Mouse (Mus musculus) left cerebral cortex, postnatal 4 days (tissue): ENCODE results near the gene Paxx. TPM values are rescaled to one million over a fixed set of nuclear protein-coding genes. Genes with fewer than 3 reads are reported as not detected.

ENCODE experiments used
- DNase-seq: peaks from one replicate; pipeline ENCODE4 v3.0.0-alpha.2; 2022
- intact Hi-C: fragments of 180-260 bp; cut with DNase I; formaldehyde crosslinking; loops from one replicate; pipeline ENCODE4 v1.15.1; 2025
- total RNA-seq, 2 experiments: library from RNA; stranded (reverse); gene quantifications; 2 replicates each; pipeline ENCODE4 v1.2.3; 2021

Paxx gene
- total RNA-seq, 2 experiments from 2014 or later, result 83.1 to 92.4 TPM

DNA sequence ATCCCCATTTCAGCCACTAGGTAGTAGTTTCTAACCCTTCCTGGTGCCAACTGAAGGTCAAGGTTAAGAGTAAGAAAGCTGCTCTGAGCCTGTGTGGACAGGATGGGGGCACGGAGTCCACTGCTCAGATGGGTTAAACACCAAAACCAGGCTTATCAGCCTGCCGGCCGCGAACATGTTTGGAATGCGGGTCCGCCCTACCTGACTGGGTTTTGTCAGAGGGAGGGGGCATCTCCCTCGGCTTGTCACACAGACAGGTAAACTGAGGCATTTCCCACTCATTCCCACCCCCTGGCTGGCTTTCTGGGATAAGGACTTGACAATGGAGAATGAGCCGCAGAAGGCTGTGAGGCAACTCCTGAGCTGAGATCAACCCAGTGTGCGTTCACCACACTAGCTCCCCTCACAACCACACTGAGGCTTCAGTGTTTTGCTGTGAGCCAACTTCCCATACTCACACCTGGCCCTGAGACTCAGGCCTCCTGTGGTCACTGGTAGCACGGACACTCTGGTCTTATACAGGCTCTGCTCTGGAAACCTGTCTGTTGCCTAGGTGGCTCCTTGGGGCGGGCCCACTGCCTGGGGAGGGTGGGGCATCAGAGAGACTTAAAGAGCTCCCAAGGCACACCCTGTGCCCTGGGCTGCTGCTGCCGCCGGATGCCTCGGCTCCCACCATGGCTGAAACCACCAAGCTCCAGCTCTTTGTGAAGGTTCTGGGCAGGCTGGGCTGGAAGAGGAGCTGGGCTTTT is 4.5 kb downstream of the Paxx start, which contains the start of gene Clic3:
Clic3 (plus strand) TSS at position 634 of the 749 bp plus-strand sequence.
- intact Hi-C loops, result no loop called here
- DNase-seq, result no peak

DNA sequence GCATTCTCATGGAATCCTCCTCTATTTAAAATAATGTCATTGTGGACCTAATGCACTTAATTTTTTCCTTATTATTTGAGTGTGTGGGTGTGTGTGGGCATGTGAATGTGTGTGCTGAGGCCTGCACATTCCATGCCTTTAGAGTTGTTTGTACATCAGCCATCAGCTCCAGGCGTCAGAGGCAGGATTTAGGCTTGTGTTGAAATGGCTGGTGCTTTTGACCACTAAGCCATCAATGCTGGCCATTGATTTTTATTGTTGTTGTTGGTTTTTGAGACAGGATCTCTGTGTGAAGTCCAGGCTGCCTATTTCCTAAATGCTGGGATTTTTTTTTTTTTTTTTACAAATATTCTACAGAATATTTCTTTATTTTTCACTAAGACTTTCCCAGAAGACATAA is 7.9 kb downstream of the Paxx start:
- no peak for DNase-seq
- intact Hi-C loops, result no loop called here

DNA sequence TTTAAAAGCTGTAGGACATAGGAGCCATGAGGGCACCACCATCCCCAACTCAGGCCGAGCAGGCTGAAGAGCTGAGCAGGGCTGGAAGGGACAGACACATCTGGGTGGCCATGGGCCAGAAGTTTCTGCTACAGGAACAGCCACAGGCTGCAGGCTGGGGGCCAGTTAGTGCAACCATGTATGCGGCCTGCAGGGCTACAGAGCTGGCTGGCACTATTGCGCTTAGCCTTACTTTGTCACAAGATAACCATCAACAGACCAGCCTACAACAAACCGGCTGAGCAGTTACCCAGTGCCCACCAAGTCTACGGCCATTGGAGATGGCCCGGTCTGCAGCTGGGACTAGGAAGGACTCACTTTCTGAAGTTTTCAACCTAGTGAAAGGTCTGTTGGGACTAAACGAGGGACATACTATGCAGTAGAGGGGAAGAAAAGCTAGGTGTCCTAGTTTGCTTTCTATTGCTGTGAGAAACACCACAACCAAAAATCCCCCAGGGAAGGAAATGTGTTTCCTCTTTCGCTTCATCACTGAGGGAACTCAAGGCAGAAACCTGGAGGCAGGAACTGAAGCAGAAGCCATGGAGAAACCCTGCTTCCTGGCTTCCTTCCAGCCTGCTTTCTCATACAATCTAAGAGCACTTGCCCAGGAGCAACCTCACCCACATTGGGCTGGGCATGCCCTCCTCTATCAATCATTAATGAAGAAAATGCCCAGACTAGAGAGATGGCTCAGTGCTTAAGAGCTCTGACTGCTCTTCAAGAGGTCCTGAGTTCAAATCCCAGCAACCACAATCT is 9.8 kb downstream of the Paxx start:
- no peak for DNase-seq
- intact Hi-C loops, result no loop called here

DNA sequence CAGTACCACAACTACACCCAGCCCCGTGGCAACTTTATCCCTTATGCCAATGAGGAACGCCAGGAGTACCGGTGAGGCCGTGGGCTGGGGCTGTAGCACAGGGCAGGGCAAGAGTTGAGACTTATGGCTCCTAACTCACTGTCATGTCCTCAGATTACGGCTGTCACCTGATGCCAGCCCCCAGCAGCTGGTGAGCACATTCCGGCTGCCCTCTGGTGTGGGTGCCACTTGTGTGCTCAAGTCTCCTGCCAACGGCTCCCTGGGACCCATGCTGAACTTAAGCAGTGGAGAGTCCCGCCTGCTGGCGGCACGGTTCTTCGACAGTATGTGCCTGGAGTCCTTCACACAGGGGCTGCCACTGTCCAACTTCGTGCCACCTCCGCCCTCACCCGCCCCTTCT is 18.2 kb downstream of the Paxx start:
- intact Hi-C loops, result no loop called here

DNA sequence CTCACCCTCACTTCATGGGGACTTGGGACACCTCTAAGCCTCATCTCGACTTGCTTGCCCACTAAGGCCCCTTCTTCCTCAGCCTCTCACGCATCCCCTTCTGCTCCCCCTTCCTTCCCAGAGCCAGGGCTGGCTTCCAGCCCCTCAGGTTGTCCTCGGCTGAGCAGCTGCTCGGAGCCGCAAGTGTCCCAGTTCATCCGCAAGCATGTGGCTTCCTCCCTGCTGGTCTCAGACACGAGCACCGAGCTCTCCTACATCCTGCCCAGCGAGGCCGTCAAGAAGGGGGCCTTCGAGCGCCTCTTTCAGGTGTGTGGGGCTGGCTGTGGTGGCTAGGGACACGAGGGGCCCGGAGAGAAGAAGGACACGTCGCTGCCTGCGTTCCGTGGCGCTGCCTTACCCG is 19.8 kb downstream of the Paxx start:
- intact Hi-C loops, result no loop called here
- no peak for DNase-seq

More for the DNA sequence above, 18.2 kb downstream of the Paxx start:
- DNase-seq, result no peak

DNA sequence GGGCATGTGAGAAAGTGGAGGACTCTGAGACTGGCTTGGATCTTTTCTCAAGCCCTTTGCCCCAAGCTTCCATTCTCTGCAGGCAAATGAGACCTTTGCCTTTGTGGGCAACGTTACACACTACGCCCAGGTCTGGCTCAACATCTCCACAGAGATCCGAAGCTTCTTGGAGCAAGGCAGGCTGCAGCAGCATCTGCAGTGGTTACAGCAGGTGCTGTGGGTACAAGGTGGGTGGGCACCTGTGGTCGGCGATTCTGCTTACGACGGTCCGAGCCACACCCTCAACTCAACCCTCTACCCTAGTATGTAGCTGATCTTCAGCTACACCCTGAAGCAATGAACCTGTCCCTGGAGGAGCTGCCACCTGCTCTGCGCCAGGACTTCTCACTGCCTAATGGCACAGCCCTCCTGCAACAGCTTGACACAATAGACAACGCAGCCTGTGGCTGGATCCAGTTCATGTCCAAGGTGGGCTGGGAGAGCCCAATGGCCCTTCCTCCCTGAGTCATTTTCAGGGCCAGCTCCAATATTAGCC is 24.5 kb downstream of the Paxx start:
- intact Hi-C loops, result no loop called here
- DNase-seq, result no peak

DNA sequence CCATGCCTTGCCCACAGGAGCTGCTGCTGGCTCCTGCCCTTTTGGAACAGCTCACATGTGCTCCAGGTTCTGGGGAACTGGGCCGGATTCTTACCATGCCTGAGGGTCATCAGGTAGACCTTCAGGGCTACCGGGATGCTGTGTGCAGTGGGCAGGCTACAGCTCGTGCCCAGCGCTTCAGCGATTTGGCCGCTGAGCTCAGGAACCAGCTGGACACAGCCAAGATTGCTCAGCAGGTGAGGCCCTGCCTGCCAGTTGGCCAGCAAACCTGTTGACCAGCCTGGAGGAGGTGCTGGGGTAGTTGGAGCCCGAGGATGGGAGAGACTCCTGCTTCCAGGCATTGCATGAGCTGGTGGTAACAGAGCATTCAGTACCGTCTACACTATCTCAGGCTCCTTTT is 26.6 kb downstream of the Paxx start:
- DNase-seq, result no peak

DNA sequence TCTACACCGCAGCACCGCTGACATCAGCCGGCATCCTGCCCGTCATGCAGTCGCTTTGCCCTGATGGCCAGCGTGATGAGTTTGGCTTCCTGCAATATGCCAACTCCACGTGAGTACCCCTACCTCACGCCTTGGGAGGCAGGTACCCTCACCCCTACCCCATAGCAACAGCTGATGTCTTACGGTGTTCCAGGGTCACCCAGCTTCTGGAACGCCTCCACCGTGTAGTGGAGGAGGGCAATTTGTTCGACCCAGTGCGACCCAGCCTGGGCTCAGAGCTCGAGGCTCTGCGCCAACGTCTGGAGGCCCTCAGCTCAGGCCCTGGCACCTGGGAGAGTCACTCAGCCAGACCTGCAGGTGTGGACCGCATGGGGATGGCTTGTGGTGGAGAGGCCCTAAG is 27.8 kb downstream of the Paxx start:
- intact Hi-C loops, result no loop called here
- no peak for DNase-seq

More for the DNA sequence above, 26.6 kb downstream of the Paxx start:
- intact Hi-C loops, result no loop called here

DNA sequence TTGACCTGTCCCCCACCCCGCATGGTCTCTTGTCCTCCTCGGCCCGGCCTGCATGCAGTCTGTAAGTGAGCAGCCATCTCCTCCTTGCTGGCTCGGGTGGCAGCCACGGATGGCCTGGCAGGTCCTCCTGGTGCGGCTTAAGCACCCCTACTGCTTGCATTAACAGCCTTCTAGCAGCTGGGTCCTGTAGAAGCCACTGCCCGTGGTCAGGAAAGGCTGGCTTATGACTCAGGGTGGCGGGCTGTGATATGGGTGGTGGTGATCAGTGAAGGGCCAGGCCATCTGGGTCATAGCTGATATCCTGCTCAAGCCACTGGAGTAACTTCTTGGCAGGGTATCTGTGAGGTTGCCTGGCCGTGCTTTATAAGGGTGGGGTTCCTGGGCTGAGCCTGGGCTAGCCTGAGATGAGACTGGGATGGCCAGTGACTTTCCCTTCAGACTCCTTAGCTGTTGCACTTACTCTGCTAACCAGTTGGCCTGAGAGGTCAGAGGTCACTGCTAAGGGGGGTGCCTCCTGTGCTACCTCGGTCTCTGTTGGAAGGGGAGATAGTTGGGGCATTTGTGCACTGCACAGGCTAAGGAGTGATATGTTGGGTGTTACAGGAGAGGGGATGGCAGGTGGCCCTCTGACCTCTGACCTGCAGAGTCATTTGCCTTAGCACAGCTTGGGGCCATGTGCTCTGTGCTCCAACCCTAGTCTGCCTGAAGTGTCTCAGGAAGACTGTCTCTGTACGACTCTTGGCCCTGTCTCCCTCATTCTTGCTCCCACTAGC is 28.4 kb downstream of the Paxx start:
- no peak for DNase-seq
- intact Hi-C loops, result no loop called here

DNA sequence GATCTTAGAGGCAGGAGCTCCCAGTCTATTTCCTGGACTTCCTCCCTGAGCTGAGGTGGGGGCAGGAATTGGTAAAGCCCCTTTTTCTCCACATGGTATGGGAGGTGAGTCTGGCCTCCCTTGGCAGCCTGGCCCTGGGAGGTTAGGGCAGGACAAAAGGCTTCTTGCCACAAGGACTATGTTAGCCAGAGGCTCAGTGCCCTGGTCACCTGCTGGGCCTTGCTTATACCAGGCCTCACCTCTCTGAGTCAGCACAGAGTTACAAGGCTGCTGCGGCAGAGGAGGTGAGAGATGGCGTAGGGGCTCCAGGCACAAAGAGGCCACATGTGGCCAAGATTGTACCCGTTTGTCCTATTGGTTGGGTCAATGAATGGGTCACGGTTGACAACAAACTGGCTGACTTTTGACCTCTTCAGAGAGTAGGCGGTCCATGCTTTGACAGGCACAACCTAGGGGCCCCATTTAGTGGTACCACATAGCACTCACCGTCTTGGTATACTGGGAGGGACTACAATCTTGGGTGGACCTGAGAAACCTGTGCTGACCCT is 29.5 kb downstream of the Paxx start:
- DNase-seq, result no peak
- intact Hi-C loops, result no loop called here

DNA sequence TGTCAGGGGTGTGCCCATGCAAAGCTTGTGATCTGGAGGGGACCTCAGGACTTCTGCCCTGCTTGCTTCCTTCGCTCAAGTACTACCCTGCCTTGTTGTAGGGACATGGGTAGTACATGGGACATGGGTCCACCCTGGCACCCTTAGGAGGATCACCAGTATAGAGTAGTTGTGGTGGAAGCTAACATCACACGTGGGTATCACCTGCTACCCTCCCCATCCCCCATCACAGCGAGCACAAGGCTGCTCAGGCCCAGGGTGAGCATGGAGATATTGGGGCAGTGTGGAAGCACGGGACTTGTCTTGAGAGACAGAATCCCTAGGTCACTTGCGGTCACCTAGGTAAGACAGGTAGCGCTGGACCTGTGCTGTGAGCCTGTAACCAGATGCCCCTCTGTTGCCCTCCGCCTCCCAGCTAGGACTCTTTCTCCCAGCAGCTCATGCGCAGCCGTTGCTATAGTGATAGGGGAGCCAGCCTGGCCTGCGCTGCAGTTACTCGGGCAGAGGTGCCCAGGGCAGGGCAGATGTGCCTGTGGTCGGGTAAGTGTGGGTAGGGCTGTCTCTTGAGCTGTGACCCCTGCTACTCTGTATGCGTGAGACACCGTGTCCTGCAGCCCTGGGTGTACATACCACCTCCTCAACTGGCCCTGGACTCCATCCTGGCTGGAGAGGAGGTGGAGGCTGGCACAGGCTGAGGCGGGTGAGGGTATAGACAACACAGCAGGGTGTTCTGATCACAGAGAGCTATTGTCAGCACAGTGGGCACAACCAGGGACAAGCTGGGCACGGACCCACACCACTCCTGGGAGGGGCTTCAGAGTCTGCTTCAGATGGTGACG is 30.3 kb downstream of the Paxx start:
- intact Hi-C loops, result no loop called here
- DNase-seq, result no peak

DNA sequence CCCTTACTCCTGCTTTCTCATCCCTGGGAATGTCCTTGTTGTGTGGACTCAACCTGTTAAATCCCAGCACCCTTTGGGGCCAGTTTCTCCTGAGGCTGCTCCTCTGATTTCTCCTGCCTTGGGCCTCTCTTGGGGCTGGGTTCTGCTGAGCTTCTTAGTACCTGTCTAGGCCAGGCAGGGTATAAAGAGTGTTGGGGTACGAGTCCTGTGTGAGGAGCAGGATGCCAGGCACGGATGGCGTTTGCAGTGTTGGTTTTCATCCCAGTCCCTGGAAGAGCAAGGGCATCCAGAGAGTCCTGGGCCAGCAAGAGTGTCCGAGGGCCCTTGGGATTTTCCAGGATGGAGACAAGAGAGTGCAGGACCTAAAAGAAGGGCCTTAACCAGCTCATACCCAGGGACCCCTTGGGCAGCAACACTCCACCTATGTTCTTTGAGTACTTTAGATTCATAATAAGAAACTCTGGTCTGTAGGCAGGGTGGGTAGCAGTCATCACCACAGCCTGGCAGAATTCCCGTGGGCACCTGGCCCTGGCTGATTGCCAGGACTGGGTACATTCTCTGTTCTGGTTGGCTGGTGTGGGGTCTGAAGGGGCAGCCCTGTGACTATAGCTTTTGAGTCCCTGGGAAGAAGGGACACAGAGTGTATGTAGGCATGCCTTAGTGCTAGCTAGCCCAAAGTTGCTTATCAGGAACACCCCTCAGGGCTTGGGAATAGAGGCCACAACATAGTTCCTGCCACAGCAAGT is 31.3 kb downstream of the Paxx start:
- intact Hi-C loops, result no loop called here
- peak; percentile 45 for DNase-seq

DNA sequence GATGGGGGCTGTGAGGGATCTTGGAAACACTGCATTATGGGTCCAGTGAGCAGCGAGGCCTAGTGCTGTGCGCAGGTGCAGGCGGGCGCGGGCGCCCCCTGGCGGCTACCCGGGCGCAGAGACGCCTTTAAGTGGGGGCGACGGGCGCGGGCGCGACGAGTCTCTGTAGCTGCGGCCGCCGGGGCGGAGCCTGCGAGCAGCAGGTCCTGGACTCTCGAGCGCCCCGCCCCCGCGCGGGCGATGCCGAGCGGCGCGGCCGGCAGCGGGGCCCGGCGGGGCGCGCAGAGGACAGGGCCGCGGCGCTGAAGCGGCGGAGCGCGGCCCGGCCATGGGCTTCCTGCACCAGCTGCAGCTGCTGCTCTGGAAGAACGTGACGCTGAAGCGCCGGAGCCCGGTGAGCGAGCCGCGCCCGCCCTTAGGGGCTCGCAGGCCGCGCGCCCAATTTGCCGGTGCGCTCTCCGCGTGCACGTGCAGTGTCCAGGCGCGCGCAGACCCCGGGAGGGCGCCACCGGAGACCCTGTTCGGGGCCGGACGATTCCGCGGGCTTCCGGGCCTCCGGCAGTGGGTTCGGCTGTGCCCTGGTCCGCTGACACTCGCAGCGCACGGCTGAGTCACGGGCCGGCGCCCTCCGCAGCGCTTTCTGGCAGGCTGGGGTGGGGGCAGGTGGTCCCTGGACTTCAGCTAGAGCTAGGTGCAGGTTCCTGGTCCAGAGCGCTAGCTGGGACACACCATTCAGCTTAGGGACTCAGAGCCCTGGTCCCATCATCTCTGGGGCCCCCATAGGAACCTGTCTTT is 32.3 kb downstream of the Paxx start, which contains the start of gene Abca2:
Abca2 (plus strand) TSS at position 262 of the 795 bp plus-strand sequence.
- intact Hi-C loops, result no loop called here
- DNase-seq, result peak; percentile 97

DNA sequence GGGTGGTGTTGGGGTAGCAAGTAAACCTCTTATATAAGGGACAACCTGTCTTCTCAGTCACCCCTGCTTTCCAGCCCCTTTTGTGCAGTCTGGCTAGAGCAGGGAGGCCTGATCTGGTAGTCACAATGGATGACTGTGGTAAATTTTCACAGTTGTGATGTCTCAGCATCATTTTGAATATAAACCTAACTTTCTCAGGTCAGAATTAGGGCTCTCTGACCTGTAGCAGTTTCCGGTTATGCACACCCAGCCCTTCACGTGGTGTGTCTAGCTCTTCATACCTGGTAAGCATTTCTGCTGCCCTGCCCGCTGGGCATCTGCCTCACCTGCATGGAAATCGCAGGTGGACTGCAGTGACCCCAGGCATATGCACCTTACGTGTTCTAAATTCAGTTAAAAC is 33.6 kb downstream of the Paxx start:
- DNase-seq, result no peak
- intact Hi-C loops, result no loop called here

DNA sequence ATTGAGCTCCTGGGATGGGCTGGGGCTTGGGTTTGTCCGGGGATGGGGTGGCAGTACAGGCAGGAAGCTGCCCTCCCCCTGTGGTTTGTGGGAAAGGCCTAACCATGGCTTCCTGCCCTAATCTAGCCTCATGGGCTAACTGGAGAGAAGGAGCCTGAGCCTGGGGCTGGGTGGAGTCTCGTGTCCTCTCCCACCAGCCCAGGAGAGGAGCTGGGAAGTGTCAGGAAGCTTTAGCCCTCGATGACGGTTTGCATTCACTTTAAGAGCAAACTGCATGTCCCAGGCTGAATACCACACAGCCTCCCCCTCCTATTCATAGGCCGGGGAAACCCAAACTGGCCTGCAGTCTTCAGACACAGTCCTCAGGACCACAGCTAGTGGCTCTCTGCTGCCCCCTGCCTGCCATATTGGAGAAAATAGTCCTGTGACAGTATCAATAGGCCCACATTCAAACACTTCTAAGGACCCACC is 34.1 kb downstream of the Paxx start:
- DNase-seq, result peak; percentile 82
- intact Hi-C loops, result no loop called here

DNA sequence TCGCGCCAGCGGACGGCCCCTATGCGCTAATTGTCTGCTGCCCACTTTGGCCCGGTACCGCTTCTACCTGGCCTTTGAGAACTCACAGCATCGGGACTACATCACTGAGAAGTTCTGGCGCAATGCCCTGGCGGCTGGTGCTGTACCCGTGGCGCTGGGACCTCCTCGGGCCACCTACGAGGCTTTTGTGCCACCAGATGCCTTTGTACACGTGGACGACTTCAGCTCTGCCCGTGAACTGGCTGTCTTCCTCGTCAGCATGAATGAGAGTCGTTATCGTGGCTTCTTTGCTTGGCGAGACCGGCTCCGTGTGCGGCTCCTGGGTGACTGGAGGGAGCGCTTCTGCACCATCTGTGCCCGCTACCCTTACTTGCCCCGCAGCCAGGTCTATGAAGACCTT is 35.4 kb downstream of the Paxx start:
- peak; percentile 48 for DNase-seq
- intact Hi-C loops, result no loop called here

DNA sequence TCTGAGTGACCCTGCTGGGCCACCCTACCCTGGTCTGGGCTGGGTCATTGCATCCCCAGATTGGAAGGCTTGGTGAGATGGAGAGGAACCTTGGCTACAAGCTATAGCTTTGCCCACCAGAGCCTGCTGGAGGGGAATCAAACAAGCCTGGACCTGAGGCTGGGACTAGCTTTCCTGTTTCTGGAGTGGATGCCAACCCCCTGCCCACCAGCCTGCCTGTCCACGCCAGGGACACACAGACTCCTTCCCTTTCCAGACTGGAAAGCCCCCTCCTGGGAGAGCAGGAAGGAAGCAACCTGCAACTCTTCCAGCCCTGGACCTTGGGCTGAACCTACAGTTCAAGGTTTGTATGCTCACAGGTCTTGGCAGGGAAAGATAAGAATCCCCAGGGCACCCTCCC is 37.3 kb downstream of the Paxx start:
- no peak for DNase-seq
- intact Hi-C loops, result no loop called here
